Mouse (Mus musculus): ENCODE measurements around the gene Smim7.

GRCm38 (mm10) chr8:72570633-72571610 is at the start of gene Smim7:
- TF ChIP-seq CTCF (conservative IDR thresholded peaks at IDR 0.05; ENCODE audit: insufficient read depth, insufficient read length, low read depth, low read length) = no peak
- peak; percentile 66 for TF ChIP-seq POLR2A (IDR thresholded peaks at IDR 0.05; ENCODE audit: low read depth, low read length)
